Mouse (Mus musculus) layer of hippocampus, adult 9-11 months (tissue): ENCODE data around the gene Rab4b.

Experiments
- DNase-seq: peaks from one replicate; pipeline ENCODE4 v3.0.0; 2022

Rab4b gene

DNA sequence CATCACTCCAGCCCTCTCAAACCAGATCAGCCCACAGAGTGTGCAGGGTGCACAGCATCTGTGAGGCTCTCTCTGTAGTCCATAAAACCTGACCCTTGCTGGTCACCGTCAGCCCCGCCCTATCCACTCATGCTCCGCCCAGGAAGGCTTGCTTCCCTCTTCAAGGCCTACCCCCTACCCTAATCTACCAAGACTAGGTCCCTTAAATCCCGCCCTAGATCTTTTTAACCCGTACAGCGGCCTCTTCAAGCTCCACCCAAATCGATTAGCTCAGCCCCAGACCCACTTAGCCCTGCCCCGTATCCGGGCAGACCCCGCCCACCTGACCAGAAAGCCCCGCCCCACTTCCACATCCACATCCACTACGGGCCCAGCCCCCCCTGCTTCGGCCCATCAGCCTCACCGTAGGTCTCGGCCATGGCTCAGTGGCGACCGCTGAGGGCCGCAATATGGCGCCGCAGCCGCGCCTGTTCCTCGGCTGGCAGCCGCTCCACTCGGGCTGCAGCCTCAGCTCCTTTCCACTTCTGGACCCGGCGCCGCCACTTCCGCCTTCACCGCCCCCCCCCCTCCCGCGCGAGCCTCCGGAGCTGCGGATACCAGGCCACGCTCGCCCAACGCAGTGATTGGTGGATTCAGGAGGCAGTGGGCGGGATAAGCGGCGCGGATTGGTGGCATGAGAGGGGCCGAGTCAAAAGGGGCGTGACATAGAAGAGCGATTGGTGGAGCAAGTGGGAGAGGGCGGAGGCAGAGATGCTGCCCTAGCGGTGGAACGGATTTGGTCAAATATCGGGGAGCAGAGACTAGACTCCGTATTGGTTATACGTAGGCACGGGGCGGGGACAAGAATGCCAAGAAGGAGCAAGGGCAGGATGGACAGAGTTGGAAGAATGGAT, at the start of gene Rab4b:
TSS of gene Rab4b (minus strand) at position 573 of the 893 bp plus-strand sequence.
- DNase-seq = peak; percentile 100

- peak; percentile 93 for DNase-seq
These were observed 49.7 kb upstream of the Rab4b start, which contains the start of gene Itpkc for GRCm38 (mm10) chr7:27228281-27228821. Gene Itpkc (minus strand): TSS chr7:27228661.

GRCm38 (mm10) chr7:27227676-27228075, 49.0 kb upstream of the Rab4b start:
- no peak for DNase-seq

DNA sequence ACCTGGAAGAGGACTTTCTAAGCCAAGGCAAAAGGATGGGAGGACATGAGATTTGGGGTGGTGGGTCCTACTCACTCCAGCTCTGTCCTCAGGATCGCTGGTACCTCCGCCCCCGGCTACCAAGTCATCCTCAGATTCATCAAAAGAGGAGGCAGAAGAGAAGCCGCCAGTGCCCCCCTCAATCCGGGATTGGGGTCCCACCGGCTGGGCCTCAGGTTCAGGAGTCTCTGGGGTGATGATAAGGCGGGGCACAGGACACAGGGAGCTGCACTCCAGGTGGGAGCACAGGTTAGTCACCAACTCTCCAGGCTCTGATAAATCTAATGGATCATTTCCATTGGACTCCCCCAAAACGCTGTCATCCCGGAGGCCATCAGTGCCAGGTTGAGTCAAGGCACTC, 48.6 kb upstream of the Rab4b start:
- no peak for DNase-seq

DNA sequence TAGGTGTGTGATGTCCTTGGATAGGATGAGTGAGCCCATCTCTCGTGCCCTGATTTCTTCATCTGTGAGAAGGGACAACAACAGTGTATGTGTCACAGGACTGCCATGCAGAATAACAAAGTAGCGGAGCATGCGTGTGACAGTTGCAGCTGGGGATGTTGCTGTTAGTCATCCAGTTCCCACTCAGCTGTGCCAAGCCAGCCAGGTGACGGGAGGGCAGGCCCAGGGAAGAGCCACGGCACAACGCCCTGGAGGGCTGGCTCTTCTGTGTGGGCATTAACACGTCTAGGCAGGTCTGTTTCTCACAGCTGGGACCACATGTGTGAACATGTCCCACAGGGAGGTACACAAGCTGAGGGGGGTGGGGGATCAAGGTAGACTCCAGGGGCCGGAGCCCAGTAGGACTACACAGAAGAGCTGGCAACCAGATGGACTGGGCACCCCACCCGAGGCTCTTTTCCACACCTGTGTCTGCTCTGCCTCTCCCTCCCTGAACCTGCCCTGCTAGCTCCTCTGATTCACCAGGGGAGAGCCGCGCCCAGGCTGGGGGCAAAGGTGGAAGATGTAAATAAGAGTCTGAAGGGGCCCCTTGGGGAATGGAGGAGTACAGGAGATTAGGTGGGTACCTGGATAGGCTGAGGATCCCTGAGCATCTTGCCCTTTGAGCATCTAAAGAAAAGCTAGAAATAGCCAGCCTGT, 46.3 kb upstream of the Rab4b start:
- peak; percentile 71 for DNase-seq

GRCm38 (mm10) chr7:27222538-27222937, 43.8 kb upstream of the Rab4b start:
- no peak for DNase-seq

DNA sequence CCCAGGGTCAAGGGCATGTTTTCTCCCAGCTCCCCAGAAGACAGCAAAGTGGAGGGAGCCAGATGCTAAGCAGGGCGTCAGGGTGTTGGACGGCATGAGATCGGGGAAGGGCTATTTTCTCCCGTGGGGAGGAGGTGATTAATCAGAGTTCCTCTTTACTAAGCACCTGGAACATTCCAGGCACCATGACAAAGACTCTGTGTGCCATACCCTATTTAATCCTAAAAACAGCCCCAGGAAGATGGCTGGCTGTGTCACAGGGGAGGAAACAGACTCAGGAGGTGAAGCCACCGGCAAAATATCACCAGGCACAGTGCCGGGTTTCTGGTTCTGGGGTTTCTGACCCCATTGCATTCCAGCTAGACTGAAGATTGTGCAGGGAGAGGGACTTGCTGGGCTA, 43.2 kb upstream of the Rab4b start:
- DNase-seq = no peak

DNA sequence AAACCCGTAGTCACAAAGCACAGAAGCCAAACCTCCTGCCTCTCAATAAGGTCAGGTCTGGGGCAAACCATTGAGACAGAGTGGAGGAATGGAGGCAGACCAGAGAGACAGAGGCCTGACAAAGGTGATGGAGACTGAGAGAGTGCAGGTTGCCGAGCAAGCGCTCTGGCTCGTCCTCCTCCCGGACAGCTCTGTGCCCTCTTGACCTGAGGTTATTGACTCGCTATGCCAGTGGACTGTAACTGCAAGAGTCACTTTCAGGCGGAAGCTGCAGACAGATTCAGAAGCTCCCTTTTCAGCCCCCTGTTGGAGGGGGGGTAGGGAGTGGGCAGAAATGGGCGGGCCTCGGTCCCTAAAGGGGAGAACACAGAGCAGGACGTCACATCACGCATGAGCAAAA, 41.2 kb upstream of the Rab4b start:
- no peak for DNase-seq

DNA sequence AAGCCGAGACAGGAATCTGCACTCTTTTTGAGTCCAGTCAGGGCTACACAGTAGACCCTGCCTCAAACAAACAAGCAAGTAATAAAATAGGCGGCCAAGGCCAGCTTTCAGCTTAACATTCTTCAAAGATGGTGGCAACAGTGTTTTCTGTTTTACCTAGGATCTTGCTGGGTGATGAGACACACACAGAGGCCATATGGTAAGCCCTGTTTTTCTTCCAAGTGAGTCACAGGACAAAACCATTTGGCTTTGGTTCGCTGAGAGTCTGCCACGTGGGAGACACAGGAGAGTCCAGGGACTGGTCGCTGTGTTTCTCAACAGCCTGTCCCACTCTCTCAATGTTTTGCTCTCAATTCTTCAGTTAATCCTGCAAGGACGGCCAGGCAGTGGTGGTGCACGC, 39.9 kb upstream of the Rab4b start:
- DNase-seq = no peak

DNA sequence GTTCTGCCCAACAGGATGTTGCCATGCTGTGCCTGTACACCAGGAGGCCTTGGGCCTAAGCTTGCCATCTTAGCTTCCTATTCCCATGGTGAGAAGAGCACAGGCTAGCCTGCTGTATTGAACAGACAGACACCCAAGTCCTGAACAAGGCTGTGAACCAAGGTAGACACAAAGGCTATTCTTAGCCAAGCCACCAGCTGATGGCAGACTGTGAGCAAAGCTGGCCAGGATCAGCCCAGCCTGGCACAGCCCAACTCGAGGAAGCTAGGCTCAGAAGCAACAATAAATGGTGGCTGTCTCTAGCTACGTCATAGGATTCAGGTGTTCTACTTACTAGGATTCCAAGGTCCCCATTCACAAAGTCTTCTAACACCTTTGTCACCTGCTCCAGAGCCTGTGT, 33.9 kb upstream of the Rab4b start:
- no peak for DNase-seq

DNA sequence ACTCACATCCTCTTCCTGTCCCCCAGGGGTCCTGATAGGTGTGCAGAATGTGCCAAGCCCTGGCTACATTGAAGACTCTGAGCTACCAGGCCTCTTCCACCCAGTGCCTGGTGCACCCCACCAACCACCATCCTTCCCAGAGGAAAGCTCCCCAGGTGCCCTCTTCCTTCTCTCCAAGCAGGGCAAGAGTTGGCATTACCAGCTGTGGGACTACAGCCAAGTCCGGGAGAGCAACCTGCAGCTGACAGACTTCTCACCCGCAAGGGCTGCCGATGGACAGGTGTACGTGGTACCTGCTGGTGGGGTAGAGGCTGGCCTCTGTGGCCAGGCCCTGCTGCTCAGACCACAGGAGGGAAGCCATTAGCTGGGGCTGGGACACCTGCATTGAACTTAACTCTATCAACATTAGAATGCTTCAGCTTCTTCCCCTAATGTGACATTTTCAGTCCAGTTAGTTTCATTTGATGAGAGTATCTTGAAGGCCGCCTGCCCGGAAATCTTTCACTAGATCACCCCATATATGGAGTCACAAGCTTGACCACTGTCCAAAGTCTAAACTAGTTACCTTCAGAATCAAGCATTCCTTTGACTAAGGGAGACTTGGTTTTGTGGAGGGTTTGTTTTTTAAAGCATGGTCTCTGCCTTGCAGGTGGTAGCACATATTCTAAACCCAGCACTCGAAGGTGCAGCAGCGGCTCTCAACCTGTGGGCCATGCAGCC, 25.2 kb upstream of the Rab4b start:
- DNase-seq = no peak

DNA sequence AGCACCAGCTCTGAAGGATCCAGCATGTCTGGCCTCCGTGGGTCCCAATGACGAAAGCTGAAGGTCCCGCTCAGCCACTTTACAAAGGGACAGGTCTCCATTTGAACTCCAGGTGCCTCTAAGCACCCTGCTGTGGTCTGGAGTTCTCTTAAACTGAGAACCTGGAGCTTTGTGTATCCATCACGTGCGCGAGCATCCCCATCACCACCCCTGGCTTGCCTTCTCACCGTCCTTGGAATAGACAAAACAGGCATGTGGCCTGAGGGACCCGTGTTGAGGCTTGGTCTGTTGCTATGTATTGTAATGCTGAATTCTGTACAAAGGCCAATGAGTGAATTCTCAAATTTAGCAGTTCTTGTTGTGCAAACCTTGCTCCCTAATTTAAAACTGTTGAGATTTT, 20.1 kb upstream of the Rab4b start:
- no peak for DNase-seq

DNA sequence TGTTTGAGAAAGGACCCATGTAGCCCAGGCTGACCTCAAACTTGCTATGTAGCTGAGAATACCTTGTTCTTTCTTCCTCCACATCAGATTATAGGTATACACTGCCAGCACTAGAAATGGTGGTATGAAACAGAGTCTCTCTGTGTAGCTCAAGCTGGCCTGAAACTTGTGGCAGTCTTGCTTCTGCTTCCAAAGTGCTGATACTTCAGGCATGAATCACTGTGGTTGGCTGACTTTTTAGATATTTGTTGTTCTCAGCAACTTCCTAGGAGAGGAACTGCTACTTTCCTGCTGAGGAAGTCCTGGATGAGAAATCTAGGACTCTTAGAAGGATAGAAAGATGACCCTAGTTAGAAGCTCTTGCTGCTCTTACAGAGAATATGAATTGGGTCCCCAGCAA, 19.7 kb upstream of the Rab4b start:
- DNase-seq = no peak

DNA sequence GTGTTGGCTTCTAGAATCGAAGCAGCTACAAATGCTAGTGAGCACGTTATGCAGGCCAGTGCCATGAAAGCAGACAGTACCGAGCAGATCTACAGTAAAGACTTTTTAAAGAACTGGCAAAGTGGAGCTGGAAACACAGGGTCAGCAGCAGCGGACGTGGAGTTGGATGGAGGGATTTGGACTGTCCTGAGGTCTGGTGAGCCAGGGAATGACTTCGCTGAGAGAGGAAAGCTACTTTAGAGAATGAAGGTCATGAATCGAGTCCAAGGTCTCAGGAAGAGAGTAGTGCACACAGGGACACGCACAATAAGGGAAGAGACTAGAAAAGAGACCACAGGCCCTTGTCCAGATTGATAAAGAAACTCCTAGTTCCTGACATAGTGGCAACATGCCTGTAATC, 18.9 kb upstream of the Rab4b start:
- DNase-seq = no peak

DNA sequence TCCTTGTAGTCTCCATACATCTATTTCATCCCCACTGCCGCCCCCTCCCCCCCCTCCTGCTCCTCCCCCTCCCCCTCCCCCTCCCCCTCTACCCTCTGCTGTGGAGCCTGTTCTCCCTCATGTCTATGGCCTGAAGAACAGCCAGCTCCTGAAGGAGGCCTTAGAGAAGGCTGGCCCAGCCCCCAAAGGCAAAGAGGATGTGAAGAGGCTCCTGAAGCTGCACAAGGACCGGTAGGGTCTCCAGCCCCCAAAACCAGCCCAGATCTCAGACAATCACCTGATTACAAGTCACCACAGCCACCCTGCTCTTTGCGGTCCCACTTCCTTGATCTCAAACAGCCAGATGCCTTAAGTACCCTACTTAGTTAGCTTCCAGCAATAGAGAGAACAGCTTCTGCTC, 18.4 kb upstream of the Rab4b start:
- no peak for DNase-seq

- peak; percentile 100 for DNase-seq
These were observed 17.2 kb upstream of the Rab4b start, which contains the start of the genes BC024978 and Snrpa for GRCm38 (mm10) chr7:27195681-27196611. Gene BC024978 (plus strand): TSS chr7:27195781. Gene Snrpa (minus strand): TSS chr7:27196271.

- no peak for DNase-seq
These were observed 15.0 kb upstream of the Rab4b start for GRCm38 (mm10) chr7:27193731-27194130.

- DNase-seq = no peak
These were observed 13.7 kb upstream of the Rab4b start for GRCm38 (mm10) chr7:27192434-27192833.

DNA sequence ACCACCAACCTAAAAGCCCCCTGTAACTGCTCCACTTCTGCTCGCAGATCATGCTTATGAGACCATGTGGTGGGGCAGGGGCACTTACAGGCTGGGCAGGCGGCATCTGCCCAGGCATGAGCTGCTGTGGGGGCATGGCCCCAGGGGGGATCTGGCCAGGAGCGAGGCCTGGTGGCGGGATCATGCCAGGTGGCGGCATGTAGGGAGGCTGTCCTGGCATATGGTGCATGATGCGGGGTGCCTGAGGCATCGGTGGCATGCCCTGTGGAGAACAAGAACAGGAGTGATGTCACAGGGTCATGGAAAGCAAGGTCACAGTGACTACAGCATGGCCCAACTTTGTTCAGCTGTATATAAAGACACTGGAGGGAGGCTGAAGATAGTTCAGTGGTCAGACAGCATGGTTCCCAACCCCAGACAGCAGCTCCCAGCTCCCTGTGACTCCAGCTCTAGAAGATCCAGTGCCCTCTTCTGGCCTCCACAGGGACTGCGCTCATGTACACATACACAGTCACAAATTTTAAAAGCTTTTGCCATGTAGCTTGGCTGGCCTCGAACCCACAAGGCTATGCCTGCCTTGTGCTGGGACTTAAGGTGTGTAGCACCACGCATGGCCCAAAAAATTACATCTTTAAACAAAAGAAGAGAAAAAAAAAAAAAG, 10.7 kb upstream of the Rab4b start:
- no peak for DNase-seq

DNA sequence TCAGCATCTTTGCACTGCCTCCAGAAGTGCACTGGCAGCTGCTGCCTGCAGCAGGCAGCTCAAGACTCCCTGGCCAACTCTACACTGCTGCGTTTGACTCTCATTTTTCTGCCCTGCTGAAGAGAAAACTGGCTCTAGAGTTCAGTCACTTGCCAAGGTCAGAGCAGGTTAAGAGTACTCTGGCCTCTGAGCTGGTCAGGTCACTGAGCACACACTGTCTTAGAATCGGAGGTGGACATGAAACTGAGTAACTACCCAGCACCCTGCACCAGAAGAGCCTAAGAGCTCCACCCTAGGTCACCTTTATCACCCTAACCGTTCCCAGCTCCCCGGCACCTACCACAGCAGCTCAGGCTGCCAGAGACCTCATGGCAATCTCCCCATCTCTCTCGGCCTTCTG, 7.3 kb upstream of the Rab4b start:
- DNase-seq = no peak

- no peak for DNase-seq
These were observed 6.3 kb upstream of the Rab4b start for GRCm38 (mm10) chr7:27184964-27185363.
